Mouse (Mus musculus): ENCODE data around the gene Selenop.

GRCm38 (mm10) chr15:3286032-3286431, 17.7 kb downstream of the Selenop start:
- TF ChIP-seq POLR2A (IDR thresholded peaks at IDR 0.05; ENCODE audit: borderline replicate concordance, low read depth, low read length) (no peak), CTCF (IDR thresholded peaks at IDR 0.05; ENCODE audit: low read depth, low read length) (no peak)
